ENCODE assay signal across 26 mouse cellular contexts in genomic region chr1:131562081-131562480, GRCm38 (mm10). TPM values are rescaled to one million over a fixed set of nuclear protein-coding genes. Genes with fewer than 3 reads are reported as not detected.
DNase-seq lines count a peak whose midpoint lies in the region; TF ChIP-seq lines count a peak whose summit lies in the region.
"Had no signal": no experiment of that assay in that cellular context is flagged by ENCODE, and none has a peak within 500 bp of the region (broad histone marks: within the 10 kb centered on the region; RNA-seq: fewer than 3 reads in every experiment).

No protein-coding gene starts in this region.

- no peaks in the 10 kb centered on the region for H3K36me3 ChIP-seq in CH12.LX (replicated peaks in 1 of 2; ENCODE audit: control insufficient read depth in 1 of 2, insufficient read depth in 1 of 2, low read length in 1 of 2)
- H3K36me3 ChIP-seq in ES-Bruce4 (ENCODE audit: control insufficient read depth, insufficient read depth, low read length, poor library complexity, severe bottlenecking), result no peaks in the 10 kb centered on the region
- no peaks in the 10 kb centered on the region for H3K36me3 ChIP-seq in ES-E14 (ENCODE audit: control insufficient read depth, insufficient read depth, low read length, poor library complexity, severe bottlenecking)
- no peaks in the 10 kb centered on the region for H3K36me3 ChIP-seq in forebrain, embryonic 10.5 days (replicated peaks)
- H3K36me3 ChIP-seq: embryonic facial prominence, embryonic 10.5 days; embryonic facial prominence, embryonic 12.5 days; forebrain, embryonic 12.5 days had no signal

- no peak for TF ChIP-seq POLR2A in CH12.LX (IDR thresholded peaks at IDR 0.05; ENCODE audit: low read depth, low read length)
- TF ChIP-seq POLR2A in ES-Bruce4 (IDR thresholded peaks at IDR 0.05; ENCODE audit: insufficient read depth, low read length), result no peak

- no peak overlapping the region for H3K4me2 ChIP-seq in CH12.LX (ENCODE audit: insufficient read depth, low read depth, poor library complexity, severe bottlenecking)
- H3K4me2 ChIP-seq: embryonic facial prominence, embryonic 12.5 days; forebrain, embryonic 12.5 days had no signal

- dilution Hi-C loops in CH12.LX (cut with MboI; ENCODE audit: extremely low pct_ligation_motif_present, extremely low pct_unique_long_range_greater_than_20kb, low sequenced_read_pairs), result no loop called here

- peaks cover 22 to 39% of the 10 kb centered on the region in 2 experiments; a peak in 3 of 4 replicates for H3K4me1 ChIP-seq in CH12.LX (ENCODE audit: control insufficient read depth in 1 of 2, insufficient read depth in 2 of 2)
- H3K4me1 ChIP-seq in ES-Bruce4 (ENCODE audit: control insufficient read depth, insufficient read depth, low read length), result no peaks in the 10 kb centered on the region
- H3K4me1 ChIP-seq in ES-E14 (ENCODE audit: control insufficient read depth in 2 of 2, insufficient read depth in 2 of 2, low read length in 2 of 2, poor library complexity in 1 of 2), result no peaks in the 10 kb centered on the region
- no peaks in the 10 kb centered on the region for H3K4me1 ChIP-seq in forebrain, embryonic 10.5 days
- H3K4me1 ChIP-seq: embryonic facial prominence, embryonic 10.5 days; embryonic facial prominence, embryonic 12.5 days; forebrain, embryonic 12.5 days had no signal

- DNase-seq in CH12.LX (ENCODE audit: extremely low read depth), result peak; percentile 15
- no peak for DNase-seq in ES-E14 (ENCODE audit: low read depth, low spot score)
- peak; percentile 56 for DNase-seq in ZHBTc4 (ENCODE audit: low read depth, low spot score)
- DNase-seq in left cerebral cortex, postnatal 36 days (ENCODE audit: low spot score in 2 of 2), result no peak
- no peak for DNase-seq in right cerebral cortex, adult 2 months (ENCODE audit: low spot score in 2 of 2)
- no peak for DNase-seq in forebrain, embryonic 10.5 days (ENCODE audit: extremely low spot score, low spot score)
- DNase-seq: adrenal gland, adult 2 months; adrenal gland, postnatal 10 days; adrenal gland, postnatal 25 days; cerebellum, adult 11 months; cerebellum, adult 18-20 months; cerebellum, adult 8-10 months; cerebellum, adult 9-11 months; cerebellum, postnatal 14 days had no signal

- no peak overlapping the region for H3K9ac ChIP-seq in CH12.LX (ENCODE audit: insufficient read depth, low read depth)
- H3K9ac ChIP-seq in ES-Bruce4 (ENCODE audit: low read depth, poor library complexity, severe bottlenecking), result no peak overlapping the region
- no peak overlapping the region for H3K9ac ChIP-seq in ES-E14 (ENCODE audit: insufficient read depth, low read depth, low read length, poor library complexity, severe bottlenecking)
- H3K9ac ChIP-seq: embryonic facial prominence, embryonic 12.5 days; forebrain, embryonic 12.5 days had no signal

- no peak for TF ChIP-seq RAD21 in CH12.LX (IDR thresholded peaks at IDR 0.05; ENCODE audit: low read depth, low read length)

- in situ Hi-C loops in CH12.LX (cut with MboI; ENCODE audit: low pct_ligation_motif_present, low pct_unique_long_range_greater_than_20kb, low sequenced_read_pairs), result no loop called here
- in situ Hi-C loops in ES-E14 (cut with MboI; ENCODE audit: low sequenced_read_pairs in 2 of 2, unreplicated experiment in 2 of 2), result loop anchor here in 1 of 2 experiments (25.0 kb wide), 1 partner anchor 275 kb away; the partner anchor contains the start of gene Ikbke

- H3K27ac ChIP-seq in CH12.LX (ENCODE audit: insufficient read depth, low read depth) (no peak overlapping the region; the same call in 1 of the 2 replicates), ES-Bruce4 (ENCODE audit: insufficient read depth, low read length) (peak overlapping the region; percentile 67; the same call in 1 of the 2 replicates), ES-E14 (ENCODE audit: insufficient read depth, low read depth, low read length, poor library complexity, severe bottlenecking) (peak overlapping the region; percentile 22; the same call in 1 of the 2 replicates)
- H3K27ac ChIP-seq in forebrain, embryonic 10.5 days, result no peak overlapping the region
- H3K27ac ChIP-seq: embryonic facial prominence, embryonic 10.5 days; embryonic facial prominence, embryonic 12.5 days; forebrain, embryonic 12.5 days had no signal

- intact Hi-C loops in left cerebral cortex, postnatal 36 days (cut with DNase I), result no loop called here

- H3K4me3 ChIP-seq in CH12.LX (replicated peaks in 1 of 3; ENCODE audit: low read depth in 2 of 3, low read length in 2 of 3, poor library complexity in 1 of 3), result no peak overlapping the region
- H3K4me3 ChIP-seq in ES-Bruce4 (ENCODE audit: low read depth, low read length), result no peak overlapping the region
- no peak overlapping the region for H3K4me3 ChIP-seq in ES-E14 (ENCODE audit: insufficient read depth in 1 of 2, low read depth in 1 of 2, low read length in 2 of 2, poor library complexity in 1 of 2, severe bottlenecking in 1 of 2)
- H3K4me3 ChIP-seq in forebrain, embryonic 10.5 days, result no peak overlapping the region
- H3K4me3 ChIP-seq: embryonic facial prominence, embryonic 10.5 days; embryonic facial prominence, embryonic 12.5 days; forebrain, embryonic 12.5 days had no signal

- H3K79me2 ChIP-seq in CH12.LX (replicated peaks; ENCODE audit: control insufficient read depth, extremely low read depth, insufficient read depth, poor library complexity, severe bottlenecking), result no peaks in the 10 kb centered on the region

- no peak for TF ChIP-seq CTCF in CH12.LX (conservative IDR thresholded peaks at IDR 0.05 in 1 of 2, IDR thresholded peaks at IDR 0.05 in 1 of 2; ENCODE audit: low read depth in 2 of 2, low read length in 2 of 2)
- no peak for TF ChIP-seq CTCF in ES-Bruce4 (IDR thresholded peaks at IDR 0.05; ENCODE audit: low read depth, low read length)

- no peaks in the 10 kb centered on the region for H3K9me3 ChIP-seq in CH12.LX (replicated peaks; ENCODE audit: low read length)
- H3K9me3 ChIP-seq in ES-Bruce4 (replicated peaks; ENCODE audit: control insufficient read depth, insufficient read depth, low read length, poor library complexity, severe bottlenecking), result peaks cover 10% of the 10 kb centered on the region
- no peaks in the 10 kb centered on the region for H3K9me3 ChIP-seq in ES-E14 (ENCODE audit: control insufficient read depth, insufficient read depth, low read depth, low read length)
- H3K9me3 ChIP-seq in forebrain, embryonic 10.5 days, result no peaks in the 10 kb centered on the region
- H3K9me3 ChIP-seq: embryonic facial prominence, embryonic 10.5 days; embryonic facial prominence, embryonic 12.5 days; forebrain, embryonic 12.5 days had no signal

- peak; percentile 58; the same call in 1 of the 2 replicates for TF ChIP-seq EP300 in CH12.LX (IDR thresholded peaks at IDR 0.05; ENCODE audit: low read length)
- peak; percentile 81 for TF ChIP-seq EP300 in ES-Bruce4 (IDR thresholded peaks at IDR 0.05; ENCODE audit: insufficient read depth, low read depth, low read length)

- no peaks in the 10 kb centered on the region for H3K27me3 ChIP-seq in CH12.LX (replicated peaks)
- no peaks in the 10 kb centered on the region for H3K27me3 ChIP-seq in ES-Bruce4 (ENCODE audit: control insufficient read depth, insufficient read depth, low read length, poor library complexity, severe bottlenecking)
- H3K27me3 ChIP-seq in forebrain, embryonic 10.5 days (ENCODE audit: poor library complexity, severe bottlenecking), result no peaks in the 10 kb centered on the region
- H3K27me3 ChIP-seq: embryonic facial prominence, embryonic 12.5 days; forebrain, embryonic 12.5 days had no signal

- WGBS in forebrain, embryonic 10.5 days, result 89% methylated on average over 2 of the region's 2 CpGs

TF ChIP-seq in CH12.LX, 34 proteins besides CTCF, POLR2A, EP300 and RAD21 (continues in another document):
- TF ChIP-seq USF2 (conservative IDR thresholded peaks at IDR 0.05; ENCODE audit: low read depth, low read length) (no peak), JUN (IDR thresholded peaks at IDR 0.05; ENCODE audit: insufficient read depth, low read depth, low read length) (no peak), IRF4 (IDR thresholded peaks at IDR 0.05; ENCODE audit: low read depth, low read length) (peak; percentile 53; the same call in 1 of the 2 replicates), MEF2A (IDR thresholded peaks at IDR 0.05; ENCODE audit: borderline replicate concordance, low read depth, low read length) (peak; percentile 64; the same call in 1 of the 2 replicates), CHD1 (IDR thresholded peaks at IDR 0.05; ENCODE audit: low read depth, low read length) (no peak)

TF ChIP-seq in ES-E14, 5 proteins besides CTCF, POLR2A, EP300 and RAD21:
- TF ChIP-seq MAFK (IDR thresholded peaks at IDR 0.05; ENCODE audit: insufficient read depth, low read depth, low read length) (no peak), ZC3H11A (IDR thresholded peaks at IDR 0.05; ENCODE audit: borderline replicate concordance, low read depth, low read length) (no peak), HCFC1 (IDR thresholded peaks at IDR 0.05; ENCODE audit: borderline replicate concordance, insufficient read depth, low read length) (no peak), ZNF384 (IDR thresholded peaks at IDR 0.05; ENCODE audit: low read depth, low read length) (no peak), CHD2 (IDR thresholded peaks at IDR 0.05; ENCODE audit: low read depth, low read length) (no peak)

RNA-seq across cellular contexts. Expression of gene Fam72a, which starts 34.4 kb away (rescaled TPM):
- 10.5 and 12.7 TPM in 2 replicates for total RNA-seq in CH12.LX (2012; rRNA removed)
- total RNA-seq in CH12.LX (2014; rRNA removed), result 18.9 and 22.4 TPM in 2 replicates
- polyA plus RNA-seq in CH12.LX (2012; ENCODE audit: insufficient read length, low read depth), result 19.1 and 21.7 TPM in 2 replicates
- polyA plus RNA-seq in ES-Bruce4 (2011; ENCODE audit: insufficient read depth, insufficient read length, low read depth, missing spikeins), result 6.4 and 6.6 TPM in 2 replicates
- 3.5 and 5.8 TPM in 2 replicates for total RNA-seq in ES-E14 (2012; rRNA removed)
- 1 to 10 TPM; 1.3 to 1.5 TPM for total RNA-seq in left cerebral cortex, postnatal 36 days (2021)
- polyA plus RNA-seq in forebrain, embryonic 10.5 days (2016; fragmentation: Nextera tagmentation; extraction: Ambion mirVana), result 5.3 and 5.7 TPM in 2 replicates

RNA-seq across cellular contexts. Expression of gene Srgap2, which starts 34.9 kb away (rescaled TPM):
- total RNA-seq in CH12.LX (2012; rRNA removed), result 19.9 and 28.1 TPM in 2 replicates
- total RNA-seq in CH12.LX (2014; rRNA removed), result 8.9 and 9.7 TPM in 2 replicates
- 21.6 and 26.8 TPM in 2 replicates for polyA plus RNA-seq in CH12.LX (2012; ENCODE audit: insufficient read length, low read depth)
- polyA plus RNA-seq in ES-Bruce4 (2011; ENCODE audit: insufficient read depth, insufficient read length, low read depth, missing spikeins), result 78.9 and 83.8 TPM in 2 replicates
- 26.4 and 38.6 TPM in 2 replicates for total RNA-seq in ES-E14 (2012; rRNA removed)
- 10 to 100 TPM; 60.7 to 98.2 TPM for total RNA-seq in left cerebral cortex, postnatal 36 days (2021)
- 19.1 and 21.2 TPM in 2 replicates for polyA plus RNA-seq in forebrain, embryonic 10.5 days (2016; fragmentation: Nextera tagmentation; extraction: Ambion mirVana)

RNA-seq across cellular contexts. Expression of gene Avpr1b, which starts 37.0 kb away (rescaled TPM):
- total RNA-seq in CH12.LX (2012; rRNA removed) (0.04 and 0.08 TPM in 2 replicates), CH12.LX (2014; rRNA removed) (not detected in 2 replicates), ES-E14 (2012; rRNA removed) (not detected in 2 replicates)
- polyA plus RNA-seq in CH12.LX (2012; ENCODE audit: insufficient read length, low read depth) (not detected in 2 replicates), ES-Bruce4 (2011; ENCODE audit: insufficient read depth, insufficient read length, low read depth, missing spikeins) (0.49 TPM in 1 of 2 replicates, not detected in the other)
- not detected for total RNA-seq in left cerebral cortex, postnatal 36 days (2021)
- polyA plus RNA-seq in forebrain, embryonic 10.5 days (2016; fragmentation: Nextera tagmentation; extraction: Ambion mirVana), result not detected in 2 replicates
- total RNA-seq: adrenal gland, adult 2 months; adrenal gland, postnatal 25 days; adrenal gland, postnatal 4 days; MEL had no signal
- polyA plus RNA-seq: adrenal gland, adult 2 months; brain, embryonic 14.5 days; C2C12; cortical plate, adult 2 months; embryonic facial prominence, embryonic 10.5 days; embryonic facial prominence, embryonic 12.5 days; forebrain, embryonic 12.5 days; forebrain, embryonic 14.5 days; forebrain, embryonic 16.5 days; frontal cortex, adult 2 months had no signal

Comparison
In these comparisons a context has a peak if more than half of its experiments do, and no peak if none do; other contexts are left out.
1. DNase-seq: peak in CH12.LX (single experiment) and ZHBTc4 (single experiment); none in ES-E14 (single experiment), left cerebral cortex, postnatal 36 days (0 of 2), right cerebral cortex, adult 2 months (0 of 2) and forebrain, embryonic 10.5 days (single experiment).
2. H3K27ac ChIP-seq: peak in ES-Bruce4 (single experiment) and ES-E14 (single experiment); none in CH12.LX (single experiment) and forebrain, embryonic 10.5 days (single experiment).